Mouse (Mus musculus) lung, adult 2 months (tissue): Measurements from ENCODE around the gene Adam22. TPM values are rescaled to one million over a fixed set of nuclear protein-coding genes. Genes with fewer than 3 reads are reported as not detected.

ENCODE experiments used
- DNase-seq: peaks from one replicate; pipeline ENCODE4 v3.0.0; 2022
- H3K4me1 ChIP-seq: fragments of 200-500 bp; 2 replicates; pipeline ENCODE4 v1.6.1; 2011; ENCODE audit warnings: low read length; ENCODE audit not compliant: control insufficient read depth, insufficient read depth
- H3K4me3 ChIP-seq: fragments of 200-500 bp; replicated peaks from 2 replicates; pipeline ENCODE3; 2011; ENCODE audit warnings: low read depth, mild to moderate bottlenecking, control low read depth, low read length; ENCODE audit errors: extremely low read depth
- CTCF ChIP-seq: fragments of 200-500 bp; IDR thresholded peaks from 2 replicates; pipeline ENCODE4 v1.5.1; 2011; ENCODE audit warnings: mild to moderate bottlenecking, low read length, control low read depth; ENCODE audit not compliant: insufficient read depth
- POLR2A ChIP-seq: fragments of 200-500 bp; IDR thresholded peaks from 2 replicates; pipeline ENCODE4 v1.6.1; 2011; ENCODE audit warnings: low read depth, mild to moderate bottlenecking, control low read depth, low read length, borderline replicate concordance; ENCODE audit errors: extremely low read depth
- WGBS: fragments of 180-500 bp; shearing (Covaris S2); methylation state at CpG from one replicate; pipeline ENCODE4 v1.1.7; 2018; 5-methylcytosine and 5-hydroxymethylcytosine counted together
- polyA plus RNA-seq: library from polyadenylated mRNA; depleted of rRNA; stranded (reverse); fragments of >200 nt; gene quantifications from 2 replicates; pipeline ENCODE4 v1.2.3, GENCODE M21; 2012; rRNA removed

Gene Adam22
- 3.1 and 3.2 TPM in 2 replicates for polyA plus RNA-seq

DNA sequence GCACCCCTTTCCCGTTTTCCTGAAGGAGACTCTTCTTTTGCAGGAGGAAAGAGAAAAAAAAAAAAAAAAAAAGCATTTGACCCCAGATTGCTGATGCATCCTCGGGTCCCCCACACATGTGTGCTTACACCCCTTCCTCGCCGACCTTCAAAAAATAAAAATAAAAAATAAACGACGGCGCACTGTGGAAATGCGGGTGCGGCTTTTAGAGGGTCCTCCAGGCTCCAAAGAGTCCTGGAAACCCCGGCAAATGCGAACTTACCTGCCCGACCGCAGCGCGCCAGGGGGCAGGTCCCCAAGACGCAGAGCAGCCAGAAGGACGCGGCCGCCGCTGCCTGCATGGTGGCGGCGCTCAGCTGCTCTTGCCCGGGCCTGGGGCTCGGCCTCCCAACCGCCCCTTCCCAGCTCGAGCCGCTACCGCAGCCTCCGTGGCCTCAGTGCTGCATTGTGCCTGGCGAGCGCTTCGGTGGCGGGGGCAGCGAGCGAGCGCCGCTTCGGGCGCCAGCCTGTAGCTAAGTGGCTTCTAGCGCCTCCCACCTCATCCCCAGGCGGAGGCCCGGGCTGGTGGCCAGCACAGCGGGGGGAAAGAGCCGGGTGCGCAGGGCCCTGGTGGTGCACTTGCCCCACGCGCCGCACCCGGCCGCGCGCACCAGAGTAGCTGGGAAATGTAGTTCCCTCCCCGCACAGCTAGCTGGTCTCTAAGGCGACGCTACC, at the start of gene Adam22:
Gene Adam22 (minus strand): TSS at position 547 of the 714 bp plus-strand sequence.
- WGBS = under 1% methylated on average over 55 of the region's 55 CpGs
- peak; percentile 41 for DNase-seq
- TF ChIP-seq CTCF = no peak
- no peak for TF ChIP-seq POLR2A
- no peaks in the 10 kb centered on the region for H3K4me1 ChIP-seq
- H3K4me3 ChIP-seq = peak within 1 kb of the TSS; percentile 63

DNA sequence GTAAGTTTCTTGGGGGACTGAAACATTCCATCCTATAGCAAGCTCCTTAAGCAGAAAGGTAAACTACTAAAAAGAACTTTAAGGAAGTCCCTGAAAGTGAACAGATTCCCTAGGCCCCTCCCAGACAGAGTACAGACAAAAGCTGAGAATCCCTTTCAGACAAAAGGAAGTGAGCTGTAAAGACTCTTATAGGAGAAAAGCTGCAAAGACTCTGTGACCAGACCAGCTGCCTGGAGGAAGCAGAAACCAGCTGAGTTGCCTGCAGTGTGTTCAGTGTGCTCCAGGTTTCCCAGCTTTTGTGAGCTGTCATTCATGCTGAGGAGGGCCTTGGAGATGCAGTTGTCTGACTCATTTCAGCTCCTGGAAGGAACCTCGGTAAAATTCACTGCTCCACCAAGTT, 49.5 kb upstream of the Adam22 start:
- H3K4me3 ChIP-seq = no peak overlapping the region
- TF ChIP-seq POLR2A = no peak
- TF ChIP-seq CTCF = no peak
- 44% methylated on average over 1 of the region's 1 CpGs for WGBS

DNA sequence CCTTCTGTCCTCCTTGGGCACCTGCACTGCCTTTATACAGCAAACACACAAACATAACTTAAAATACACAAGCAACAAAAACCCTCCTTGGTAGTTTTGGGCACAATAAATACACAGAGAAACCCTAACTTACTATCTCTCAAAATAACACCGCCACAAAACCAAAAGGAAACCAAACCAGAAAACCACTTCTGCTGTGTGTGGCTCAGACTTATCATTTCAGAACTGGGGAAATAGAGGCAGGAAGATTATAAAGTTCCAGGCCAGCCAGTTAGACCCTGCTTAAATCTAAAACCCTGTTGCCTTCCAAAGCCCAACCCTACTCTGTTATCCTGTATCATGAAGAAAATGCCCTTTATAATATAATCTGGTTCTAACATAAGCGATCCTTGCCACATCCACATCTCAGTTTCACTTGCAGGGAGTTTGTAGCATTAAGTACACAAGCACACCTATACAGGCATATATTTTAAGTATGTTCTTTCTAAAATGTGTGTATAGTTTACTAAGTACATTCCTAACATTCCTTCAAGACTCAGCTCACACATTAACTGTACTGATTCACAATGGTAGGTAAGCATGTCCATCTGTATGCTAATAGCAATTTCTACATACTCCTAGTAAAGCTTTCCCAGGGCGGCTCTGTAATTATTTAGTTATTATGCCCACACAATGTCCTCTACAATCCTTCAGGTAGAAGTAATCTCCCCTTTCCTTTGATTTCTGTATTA, 48.9 kb upstream of the Adam22 start:
- 75% methylated on average over 3 of the region's 3 CpGs for WGBS
- TF ChIP-seq CTCF (no peak), POLR2A (no peak)
- Histone ChIP-seq H3K4me3 (no peak overlapping the region), H3K4me1 (no peaks in the 10 kb centered on the region)
- DNase-seq = no peak

More for the DNA sequence above, 49.5 kb upstream of the Adam22 start:
- DNase-seq = no peak
- no peaks in the 10 kb centered on the region for H3K4me1 ChIP-seq

DNA sequence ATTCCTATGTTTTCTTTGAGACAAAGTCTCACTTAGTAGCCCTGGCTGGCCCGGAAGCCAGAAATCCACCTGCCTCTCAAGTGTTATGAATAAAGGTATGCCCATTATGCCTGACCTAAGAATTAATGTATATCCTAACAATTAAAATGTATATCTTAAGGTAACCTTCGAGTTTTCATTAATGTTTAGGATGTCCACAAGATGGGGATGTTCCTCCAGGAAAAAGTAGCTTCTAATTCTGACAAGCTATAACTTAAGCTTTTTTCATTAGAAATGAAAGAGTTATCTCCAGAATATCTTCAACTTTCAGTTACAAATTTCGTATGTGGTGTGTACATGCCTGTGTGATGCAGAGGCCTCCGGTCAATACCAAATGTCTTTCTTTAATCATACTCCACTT, 40.8 kb upstream of the Adam22 start:
- Histone ChIP-seq H3K4me1 (no peaks in the 10 kb centered on the region), H3K4me3 (no peak overlapping the region)
- TF ChIP-seq CTCF (no peak), POLR2A (no peak)
- no peak for DNase-seq
- WGBS = 83% methylated on average over 4 of the region's 4 CpGs

DNA sequence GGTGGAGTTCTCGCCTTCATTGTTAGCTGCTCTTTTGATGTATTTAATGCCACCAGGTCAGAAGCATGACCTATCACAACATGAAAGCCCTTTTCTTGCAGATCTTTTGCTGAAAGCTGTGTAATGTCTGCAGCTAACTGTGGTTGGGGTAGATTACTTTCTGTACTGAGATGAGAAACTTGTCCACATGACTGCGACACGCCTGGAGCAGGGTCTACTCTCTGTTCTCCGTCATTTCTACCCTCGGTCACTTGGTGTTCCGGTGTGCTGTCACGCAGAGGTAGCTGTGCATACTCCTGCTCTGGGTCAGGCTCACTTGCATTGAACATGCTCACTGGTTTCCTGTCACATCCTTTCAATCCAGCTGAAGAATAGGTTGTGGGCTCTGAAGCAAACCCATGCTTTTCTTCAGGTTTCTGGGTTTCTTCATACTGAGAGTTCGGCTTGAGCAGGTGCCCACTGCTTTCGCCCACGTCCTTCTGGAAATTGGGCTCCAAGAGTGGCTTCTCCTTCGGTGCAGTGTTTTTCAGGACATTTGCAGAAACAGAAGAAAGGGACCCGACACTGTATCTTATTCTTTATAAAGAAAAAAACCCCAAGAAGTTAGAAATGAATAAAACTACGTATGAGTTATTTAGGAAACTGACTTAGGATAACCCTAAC, 29.8 kb upstream of the Adam22 start:
- H3K4me3 ChIP-seq = no peak overlapping the region
- TF ChIP-seq POLR2A = no peak
- no peak for TF ChIP-seq CTCF
- WGBS = 96% methylated on average over 13 of the region's 13 CpGs
- H3K4me1 ChIP-seq = no peaks in the 10 kb centered on the region
- DNase-seq = no peak

DNA sequence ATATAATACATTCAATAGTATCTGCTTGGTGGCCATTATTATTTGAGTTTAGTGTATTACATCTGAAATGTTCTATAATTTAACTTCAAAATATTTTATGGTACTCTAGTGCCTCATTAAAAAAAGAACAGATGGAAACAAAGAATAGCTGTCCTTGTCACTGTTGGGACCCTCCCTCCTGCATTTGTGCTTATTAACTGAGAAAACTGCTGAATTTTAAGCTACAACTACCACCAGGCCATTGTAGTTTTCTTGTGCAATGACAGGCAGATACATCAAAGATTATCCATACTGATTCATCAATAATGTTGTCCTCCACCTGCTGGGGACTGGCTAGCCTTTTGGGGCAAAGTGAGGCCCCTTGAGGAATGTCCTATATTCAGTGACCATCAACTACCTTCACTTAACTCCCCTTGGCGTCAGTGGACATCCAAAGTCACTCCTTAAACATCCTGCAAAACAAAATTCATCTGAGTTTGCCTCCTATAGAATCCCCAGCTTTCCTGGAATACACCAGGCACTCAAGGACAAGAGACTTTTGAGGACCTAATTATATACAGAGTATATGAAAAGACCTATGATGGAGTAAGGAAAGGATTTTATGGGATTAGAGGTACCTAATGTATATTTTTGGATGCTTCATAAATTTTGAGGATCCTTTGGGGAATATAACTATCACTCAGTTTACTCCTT, 26.1 kb upstream of the Adam22 start:
- WGBS = 84% methylated on average over 1 of the region's 1 CpGs
- H3K4me1 ChIP-seq = no peaks in the 10 kb centered on the region
- no peak overlapping the region for H3K4me3 ChIP-seq
- DNase-seq = no peak
- TF ChIP-seq POLR2A (no peak), CTCF (no peak)

DNA sequence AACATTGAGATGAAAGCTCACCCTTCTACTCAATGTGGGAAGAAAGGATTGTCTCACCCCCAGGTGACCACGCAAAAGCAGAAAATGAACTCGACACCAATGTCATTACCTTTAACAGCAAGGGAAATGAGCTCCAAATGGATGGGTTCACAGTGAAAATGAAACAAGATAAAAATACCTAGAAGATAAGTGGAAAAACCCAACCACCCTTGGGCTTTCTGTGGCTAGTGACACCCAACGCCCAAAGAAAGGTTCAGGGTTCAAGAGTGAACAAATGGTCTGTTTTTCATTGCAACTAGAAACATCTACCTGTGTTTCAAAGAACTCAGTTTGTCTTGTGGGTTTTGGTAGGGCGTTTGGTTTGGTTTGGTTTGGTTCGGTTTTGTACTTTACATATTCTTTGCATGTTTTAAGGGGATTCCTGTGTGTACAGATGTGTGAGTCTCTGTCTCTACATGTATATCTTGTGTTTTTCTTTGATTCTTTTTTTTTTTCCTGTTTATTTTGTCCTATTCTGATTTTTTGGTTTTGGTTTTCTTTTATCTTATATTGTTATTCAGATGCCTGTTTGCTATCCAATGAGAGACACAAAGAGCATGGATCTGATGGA, 6.4 kb upstream of the Adam22 start:
- TF ChIP-seq CTCF (no peak), POLR2A (no peak)
- WGBS = 74% methylated on average over 5 of the region's 5 CpGs
- Histone ChIP-seq H3K4me1 (no peaks in the 10 kb centered on the region), H3K4me3 (no peak overlapping the region)
- DNase-seq = no peak

DNA sequence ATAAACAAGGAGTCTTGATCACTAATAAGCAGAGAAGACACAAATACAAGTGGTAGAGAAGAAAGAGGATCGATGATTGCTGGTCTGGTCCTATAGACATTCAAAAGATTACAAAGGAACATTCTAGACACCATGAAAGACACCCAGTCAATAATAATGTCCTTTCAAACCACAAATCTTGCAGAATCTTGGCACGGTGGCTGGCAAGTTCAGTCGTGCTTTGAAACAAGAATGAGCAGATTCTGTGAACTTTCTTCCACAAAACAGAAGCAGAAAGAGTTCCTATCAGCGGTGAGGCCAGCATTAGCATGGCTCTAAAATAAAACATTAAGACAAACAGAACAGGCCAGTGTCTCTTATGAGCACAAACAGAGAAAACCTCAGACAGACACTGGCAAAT, 5.5 kb upstream of the Adam22 start:
- TF ChIP-seq CTCF (no peak), POLR2A (no peak)
- Histone ChIP-seq H3K4me1 (no peaks in the 10 kb centered on the region), H3K4me3 (no peak overlapping the region)
- 80% methylated on average over 4 of the region's 4 CpGs for WGBS
- DNase-seq = no peak

DNA sequence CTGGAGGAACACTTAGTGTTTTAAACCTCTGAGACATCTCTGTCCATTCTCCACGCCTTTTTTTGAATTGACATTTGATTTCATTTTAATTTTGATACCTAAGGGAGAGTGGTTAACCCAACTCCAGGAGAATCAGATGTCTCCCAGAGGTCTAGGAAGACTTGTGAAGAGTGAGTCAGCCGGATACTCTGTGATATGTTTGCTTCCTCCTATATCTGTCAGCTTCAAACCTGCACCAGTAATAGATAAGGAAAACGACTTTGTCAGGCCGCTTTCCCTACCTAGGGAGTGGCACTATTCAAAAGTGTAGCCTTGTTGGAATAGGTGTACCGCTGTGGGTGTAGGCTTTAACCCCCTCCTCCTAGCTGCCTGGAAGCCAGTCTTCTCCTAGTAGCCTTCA, 821 bp upstream of the Adam22 start:
- TF ChIP-seq POLR2A = no peak
- TF ChIP-seq CTCF = no peak
- H3K4me1 ChIP-seq = no peaks in the 10 kb centered on the region
- H3K4me3 ChIP-seq = no peak overlapping the region
- DNase-seq = no peak
- WGBS = 75% methylated on average over 5 of the region's 5 CpGs

DNA sequence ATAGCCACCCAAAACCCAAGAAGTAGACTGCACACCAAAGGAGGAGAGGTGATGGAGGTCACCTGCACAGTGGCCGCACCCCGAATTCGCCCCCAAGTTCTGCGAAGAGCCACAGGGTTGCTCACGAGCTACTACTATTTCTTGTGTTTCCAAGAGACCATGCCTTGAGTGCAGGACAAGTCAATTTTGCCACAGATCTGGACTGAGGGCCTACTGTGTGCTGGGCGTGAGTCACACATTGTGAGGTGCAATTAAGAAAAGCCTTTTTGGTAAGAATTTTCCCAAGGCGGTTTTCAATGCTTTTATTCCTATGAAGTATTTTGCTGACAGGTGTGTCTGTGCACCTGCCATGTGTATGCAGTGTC, 350 bp upstream of the Adam22 start:
- H3K4me3 ChIP-seq = peak overlapping the region; percentile 19
- no peaks in the 10 kb centered on the region for H3K4me1 ChIP-seq
- no peak for TF ChIP-seq CTCF
- TF ChIP-seq POLR2A = no peak
- 38% methylated on average over 7 of the region's 7 CpGs for WGBS
- no peak for DNase-seq
